Mouse (Mus musculus): ENCODE results near the gene Fscn1. TPM values are rescaled to one million over a fixed set of nuclear protein-coding genes. Genes with fewer than 3 reads are reported as not detected.

Gene Fscn1
- polyA plus RNA-seq, 1 experiment: not detected

- peaks cover 14% of the 10 kb centered on the region for H3K4me1 ChIP-seq (ENCODE audit: control insufficient read depth, insufficient read depth, low read length)
- 59% methylated on average over 5 of the region's 5 CpGs for WGBS
- TF ChIP-seq CTCF (IDR thresholded peaks at IDR 0.05; ENCODE audit: insufficient read depth, low read depth, low read length): no peak
- no peak for TF ChIP-seq POLR2A (IDR thresholded peaks at IDR 0.05; ENCODE audit: insufficient read depth, low read depth, low read length)
- H3K27ac ChIP-seq (ENCODE audit: insufficient read depth, low read depth, low read length): no peak overlapping the region
- no peak overlapping the region for H3K4me3 ChIP-seq (ENCODE audit: insufficient read depth, low read depth, low read length)
Measured at GRCm38 (mm10) chr5:142976516-142976915, 16.4 kb downstream of the Fscn1 start.

DNA sequence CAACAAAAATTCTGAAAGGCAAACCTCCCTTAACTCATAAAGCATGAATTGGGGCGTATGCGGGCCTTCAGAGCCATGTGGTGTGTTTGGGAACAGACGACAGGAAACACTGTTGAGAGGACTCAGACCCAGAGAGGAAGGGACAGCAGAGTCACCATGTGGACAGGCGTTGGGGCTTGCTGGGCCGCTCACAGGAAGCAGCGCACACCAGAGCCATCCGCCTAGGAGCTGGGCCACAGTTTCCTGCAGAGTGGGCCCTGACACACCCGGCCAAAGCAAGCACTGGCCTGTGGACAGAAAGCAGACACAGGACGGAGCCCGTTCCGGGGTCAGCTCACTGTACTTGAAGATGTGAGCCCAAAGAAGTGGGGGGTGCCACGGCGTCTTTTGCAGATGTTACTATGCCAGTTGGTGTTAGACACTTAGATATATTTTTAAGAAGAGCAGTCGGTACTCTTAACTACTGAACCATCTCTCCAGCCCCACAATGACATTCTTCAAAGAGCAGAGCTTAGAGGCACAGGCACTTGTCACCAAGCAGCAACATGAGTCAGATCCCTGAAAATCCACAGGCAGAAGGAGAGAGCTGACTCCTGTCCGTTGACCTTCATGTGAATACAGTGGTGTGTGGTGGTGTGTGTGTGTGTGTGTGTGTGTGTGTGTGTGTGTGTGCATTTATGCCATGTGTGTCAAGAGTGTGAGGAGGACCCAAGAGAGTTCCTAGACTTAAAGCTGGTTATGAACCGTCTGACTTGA, 22.1 kb downstream of the Fscn1 start:
- TF ChIP-seq POLR2A (IDR thresholded peaks at IDR 0.05; ENCODE audit: insufficient read depth, low read depth, low read length): no peak
- no peak for TF ChIP-seq CTCF (IDR thresholded peaks at IDR 0.05; ENCODE audit: insufficient read depth, low read depth, low read length)
- Histone ChIP-seq H3K27ac (ENCODE audit: insufficient read depth, low read depth, low read length) (no peak overlapping the region), H3K4me3 (ENCODE audit: insufficient read depth, low read depth, low read length) (no peak overlapping the region), H3K4me1 (ENCODE audit: control insufficient read depth, insufficient read depth, low read length) (peaks cover 7% of the 10 kb centered on the region; the same call in 1 of the 2 replicates)
- WGBS: 86% methylated on average over 16 of the region's 16 CpGs

GRCm38 (mm10) chr5:142983174-142983573, 23.0 kb downstream of the Fscn1 start:
- H3K27ac ChIP-seq (ENCODE audit: insufficient read depth, low read depth, low read length): no peak overlapping the region
- H3K4me1 ChIP-seq (ENCODE audit: control insufficient read depth, insufficient read depth, low read length): peaks cover 3% of the 10 kb centered on the region; the same call in 1 of the 2 replicates
- TF ChIP-seq CTCF (IDR thresholded peaks at IDR 0.05; ENCODE audit: insufficient read depth, low read depth, low read length) (no peak), POLR2A (IDR thresholded peaks at IDR 0.05; ENCODE audit: insufficient read depth, low read depth, low read length) (no peak)
- 56% methylated on average over 8 of the region's 8 CpGs for WGBS
- no peak overlapping the region for H3K4me3 ChIP-seq (ENCODE audit: insufficient read depth, low read depth, low read length)

DNA sequence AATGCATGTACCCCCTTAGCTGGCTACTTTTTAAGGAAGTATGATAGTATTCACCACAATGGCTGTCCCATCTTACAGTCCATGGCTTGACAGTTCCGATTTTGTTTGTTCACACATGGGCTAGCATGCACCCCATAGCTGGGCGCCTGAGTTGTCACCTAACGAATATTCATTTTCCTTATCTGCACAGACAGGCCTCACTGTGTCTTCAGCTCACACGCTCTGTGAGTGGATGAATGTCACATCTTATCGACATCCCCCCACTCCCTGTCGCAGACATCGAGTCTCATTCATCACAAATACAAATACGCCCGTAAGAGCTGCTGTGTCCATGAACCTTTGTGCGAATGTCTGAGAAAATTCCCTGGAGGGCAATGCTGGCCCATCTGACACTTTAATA, 24.1 kb downstream of the Fscn1 start:
- 90% methylated on average over 10 of the region's 10 CpGs for WGBS
- Histone ChIP-seq H3K4me3 (ENCODE audit: insufficient read depth, low read depth, low read length) (no peak overlapping the region), H3K4me1 (ENCODE audit: control insufficient read depth, insufficient read depth, low read length) (peaks cover 7% of the 10 kb centered on the region), H3K27ac (ENCODE audit: insufficient read depth, low read depth, low read length) (no peak overlapping the region)
- TF ChIP-seq CTCF (IDR thresholded peaks at IDR 0.05; ENCODE audit: insufficient read depth, low read depth, low read length) (no peak), POLR2A (IDR thresholded peaks at IDR 0.05; ENCODE audit: insufficient read depth, low read depth, low read length) (no peak)

GRCm38 (mm10) chr5:142988520-142988919, 28.4 kb downstream of the Fscn1 start:
- H3K4me1 ChIP-seq (ENCODE audit: control insufficient read depth, insufficient read depth, low read length): peaks cover 4% of the 10 kb centered on the region
- H3K27ac ChIP-seq (ENCODE audit: insufficient read depth, low read depth, low read length): no peak overlapping the region
- no peak overlapping the region for H3K4me3 ChIP-seq (ENCODE audit: insufficient read depth, low read depth, low read length)
- TF ChIP-seq CTCF (IDR thresholded peaks at IDR 0.05; ENCODE audit: insufficient read depth, low read depth, low read length) (no peak), POLR2A (IDR thresholded peaks at IDR 0.05; ENCODE audit: insufficient read depth, low read depth, low read length) (no peak)
- WGBS: 20% methylated on average over 5 of the region's 5 CpGs

DNA sequence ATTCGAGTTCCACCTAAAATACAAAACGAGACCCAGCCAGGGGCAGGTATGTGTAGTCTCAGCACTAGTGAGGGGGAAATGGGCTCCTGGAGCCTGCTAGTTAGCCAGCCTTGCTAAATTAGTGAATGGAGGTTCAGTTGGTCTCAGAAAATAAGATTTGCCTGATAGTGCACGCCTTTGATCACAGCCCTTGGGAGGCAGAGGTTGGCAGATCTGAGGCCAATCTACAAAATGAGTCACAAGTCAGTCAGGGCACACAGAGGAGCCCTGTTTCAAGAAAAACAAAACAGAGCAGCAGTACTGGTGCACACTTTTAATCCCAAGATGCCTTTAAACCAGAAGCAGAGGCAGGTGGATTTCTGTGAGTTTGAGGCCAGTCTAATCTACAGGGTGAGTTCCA, 29.0 kb downstream of the Fscn1 start:
- TF ChIP-seq POLR2A (IDR thresholded peaks at IDR 0.05; ENCODE audit: insufficient read depth, low read depth, low read length): no peak
- no peak for TF ChIP-seq CTCF (IDR thresholded peaks at IDR 0.05; ENCODE audit: insufficient read depth, low read depth, low read length)
- 32% methylated on average over 3 of the region's 3 CpGs for WGBS
- peaks cover 4% of the 10 kb centered on the region for H3K4me1 ChIP-seq (ENCODE audit: control insufficient read depth, insufficient read depth, low read length)
- H3K27ac ChIP-seq (ENCODE audit: insufficient read depth, low read depth, low read length): no peak overlapping the region
- no peak overlapping the region for H3K4me3 ChIP-seq (ENCODE audit: insufficient read depth, low read depth, low read length)

DNA sequence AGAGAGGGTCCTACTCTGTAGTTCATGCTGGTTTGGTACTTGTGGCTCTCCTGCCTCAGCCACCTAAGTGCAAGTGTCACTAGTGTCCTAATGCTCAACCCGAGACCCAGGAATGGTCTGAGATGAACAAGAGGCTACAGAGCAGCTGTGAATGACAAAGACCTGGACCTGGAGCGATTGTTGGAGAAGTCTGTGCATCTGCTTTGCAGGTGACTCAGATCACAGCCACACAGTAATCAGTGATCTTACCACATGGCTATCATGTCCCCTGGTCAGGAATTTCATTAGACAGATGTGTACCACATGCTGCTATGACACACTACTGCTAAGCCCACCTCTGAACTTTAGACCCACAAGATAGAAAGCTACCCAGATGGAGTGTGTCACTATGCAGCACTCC, 34.6 kb downstream of the Fscn1 start:
- H3K4me3 ChIP-seq (ENCODE audit: insufficient read depth, low read depth, low read length): no peak overlapping the region
- 93% methylated on average over 2 of the region's 2 CpGs for WGBS
- H3K27ac ChIP-seq (ENCODE audit: insufficient read depth, low read depth, low read length): no peak overlapping the region
- TF ChIP-seq POLR2A (IDR thresholded peaks at IDR 0.05; ENCODE audit: insufficient read depth, low read depth, low read length): no peak
- TF ChIP-seq CTCF (IDR thresholded peaks at IDR 0.05; ENCODE audit: insufficient read depth, low read depth, low read length): no peak
- H3K4me1 ChIP-seq (ENCODE audit: control insufficient read depth, insufficient read depth, low read length): no peaks in the 10 kb centered on the region

DNA sequence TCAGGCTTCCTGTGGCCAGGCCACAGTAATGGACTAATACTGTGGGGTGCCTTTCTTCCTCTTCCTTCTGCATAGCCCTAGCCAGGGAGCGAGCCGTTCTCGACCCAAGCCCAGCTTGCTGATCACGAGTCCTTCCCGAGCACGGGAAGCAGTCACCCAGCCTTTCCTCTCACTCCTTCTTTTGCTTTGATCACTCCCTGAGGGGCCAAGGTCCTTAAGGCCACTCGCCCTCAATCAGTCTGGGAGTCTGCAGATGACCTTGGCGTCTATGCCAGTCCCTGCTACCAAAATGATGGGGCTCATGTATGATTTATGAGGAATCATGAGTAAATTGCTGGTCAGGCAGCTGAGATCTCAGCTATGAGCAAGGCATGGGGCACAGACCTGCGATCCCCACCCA, 37.4 kb downstream of the Fscn1 start:
- no peak overlapping the region for H3K4me3 ChIP-seq (ENCODE audit: insufficient read depth, low read depth, low read length)
- peaks cover 12% of the 10 kb centered on the region for H3K4me1 ChIP-seq (ENCODE audit: control insufficient read depth, insufficient read depth, low read length)
- no peak for TF ChIP-seq POLR2A (IDR thresholded peaks at IDR 0.05; ENCODE audit: insufficient read depth, low read depth, low read length)
- no peak for TF ChIP-seq CTCF (IDR thresholded peaks at IDR 0.05; ENCODE audit: insufficient read depth, low read depth, low read length)
- 87% methylated on average over 9 of the region's 9 CpGs for WGBS
- no peak overlapping the region for H3K27ac ChIP-seq (ENCODE audit: insufficient read depth, low read depth, low read length)

DNA sequence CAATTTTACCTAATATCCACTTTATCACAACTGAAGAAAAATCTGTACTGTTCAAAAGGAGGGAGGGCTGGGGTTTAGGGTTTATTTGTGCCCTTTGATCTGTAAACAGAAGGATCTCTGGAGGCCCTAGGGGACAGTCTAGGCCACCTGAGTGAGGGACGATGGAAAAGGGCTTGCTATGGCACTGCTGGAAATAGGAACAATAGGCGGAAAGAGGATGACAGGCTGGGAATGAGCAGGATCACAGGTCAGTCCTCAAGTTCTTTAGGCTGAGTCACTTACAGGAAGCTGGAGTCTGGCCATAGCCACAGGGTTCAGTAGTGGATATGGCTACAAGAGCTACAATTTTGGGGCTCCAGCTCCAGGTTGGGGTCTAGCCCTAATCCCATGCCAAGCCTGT, 38.0 kb downstream of the Fscn1 start:
- WGBS: 64% methylated on average over 2 of the region's 2 CpGs
- Histone ChIP-seq H3K4me1 (ENCODE audit: control insufficient read depth, insufficient read depth, low read length) (peaks cover 17% of the 10 kb centered on the region), H3K27ac (ENCODE audit: insufficient read depth, low read depth, low read length) (no peak overlapping the region), H3K4me3 (ENCODE audit: insufficient read depth, low read depth, low read length) (no peak overlapping the region)
- TF ChIP-seq CTCF (IDR thresholded peaks at IDR 0.05; ENCODE audit: insufficient read depth, low read depth, low read length) (no peak), POLR2A (IDR thresholded peaks at IDR 0.05; ENCODE audit: insufficient read depth, low read depth, low read length) (no peak)

All from olfactory bulb, adult 2 months (tissue).